8 mouse cellular contexts compared by ENCODE assay signal in genomic region chr1:38185517-38186226, GRCm38 (mm10). TPM values are rescaled to one million over a fixed set of nuclear protein-coding genes. Genes with fewer than 3 reads are reported as not detected.
A peak's percentile ranks its signal among the peaks of the same experiment; 100 is the strongest.
DNase-seq lines count a peak whose midpoint lies in the region; ATAC-seq and TF ChIP-seq lines count a peak whose summit lies in the region.
"Had no signal": no experiment of that assay in that cellular context is flagged by ENCODE, and none has a peak within 500 bp of the region (broad histone marks: within the 10 kb centered on the region; RNA-seq: fewer than 3 reads in every experiment).

No protein-coding gene starts in this region.

- peak; percentile 100 for TF ChIP-seq CTCF in gastrocnemius, adult 2 months (IDR thresholded peaks at IDR 0.05)

- DNase-seq in adrenal gland, adult 18-20 months (ENCODE audit: low spot score in 2 of 2) = peak; percentile 78 to 80
- DNase-seq in cerebellum, postnatal 25 days = peak; percentile 87 to 91
- DNase-seq in gastrocnemius, adult 2 months = peak; percentile 83
- DNase-seq in kidney, adult 8-10 months = peak; percentile 65 to 77
- peak; percentile 90 for DNase-seq in limb, embryonic 11.5 days (ENCODE audit: low spot score)
- peak; percentile 72 for DNase-seq in naive thymus-derived CD4-positive, alpha-beta T cell, adult 2 months (ENCODE audit: low read depth)
- DNase-seq in spleen, postnatal 36 days (ENCODE audit: low spot score in 2 of 2) = peak; percentile 48 to 54

- H3K36me3 ChIP-seq in limb, embryonic 11.5 days (ENCODE audit: control insufficient read depth, insufficient read depth, low read length) = no peaks in the 10 kb centered on the region

- H3K9me3 ChIP-seq in limb, embryonic 11.5 days (ENCODE audit: control insufficient read depth, low read length) = no peaks in the 10 kb centered on the region

- no peaks in the 10 kb centered on the region for H3K27me3 ChIP-seq in limb, embryonic 11.5 days (ENCODE audit: control insufficient read depth, insufficient read depth, low read length)

- ATAC-seq in limb, embryonic 11.5 days (ENCODE audit: insufficient number of reproducible peaks, low FRiP score, low TSS enrichment, low read depth) = 0 out of 2 replicates have a peak, but pooled peaks have one; percentile 62

- 39% methylated on average over 17 of the region's 17 CpGs for WGBS in limb, embryonic 11.5 days

- H3K4me2 ChIP-seq in limb, embryonic 11.5 days (ENCODE audit: low read depth, severe bottlenecking) = no peak overlapping the region

- H3K27ac ChIP-seq in gastrocnemius, adult 2 months = no peak overlapping the region
- no peak overlapping the region for H3K27ac ChIP-seq in limb, embryonic 11.5 days (replicated peaks; ENCODE audit: low read depth, low read length)

- no peaks in the 10 kb centered on the region for H3K4me1 ChIP-seq in limb, embryonic 11.5 days (ENCODE audit: control insufficient read depth, insufficient read depth, low read length)

- H3K4me3 ChIP-seq in gastrocnemius, adult 2 months = no peak overlapping the region
- no peak overlapping the region for H3K4me3 ChIP-seq in limb, embryonic 11.5 days (ENCODE audit: low read depth, low read length)
- H3K4me3 ChIP-seq: myocyte had no signal

- intact Hi-C loops in gastrocnemius, adult 2 months (cut with DNase I) = loop anchor here (1.0 to 5.0 kb wide), 6 partner anchors 62 to 602 kb away; no protein-coding TSS in a partner anchor

- no peak overlapping the region for H3K9ac ChIP-seq in limb, embryonic 11.5 days (ENCODE audit: low read length)

RNA-seq across cellular contexts. Expression of gene Rev1, which starts 56.1 kb away (rescaled TPM):
- total RNA-seq in adrenal gland, adult 18-20 months (2021) = 10 to 100 TPM; 20.5 to 22.2 TPM
- total RNA-seq in gastrocnemius, adult 2 months (2021) = 10 to 100 TPM; 18.3 to 18.8 TPM
- 31.7 and 36.1 TPM in 2 replicates for polyA plus RNA-seq in limb, embryonic 11.5 days (2014; fragmentation: Nextera tagmentation; extraction: Ambion mirVana)
